8 mouse cellular contexts compared by ENCODE assay signal in the genomic region with DNA sequence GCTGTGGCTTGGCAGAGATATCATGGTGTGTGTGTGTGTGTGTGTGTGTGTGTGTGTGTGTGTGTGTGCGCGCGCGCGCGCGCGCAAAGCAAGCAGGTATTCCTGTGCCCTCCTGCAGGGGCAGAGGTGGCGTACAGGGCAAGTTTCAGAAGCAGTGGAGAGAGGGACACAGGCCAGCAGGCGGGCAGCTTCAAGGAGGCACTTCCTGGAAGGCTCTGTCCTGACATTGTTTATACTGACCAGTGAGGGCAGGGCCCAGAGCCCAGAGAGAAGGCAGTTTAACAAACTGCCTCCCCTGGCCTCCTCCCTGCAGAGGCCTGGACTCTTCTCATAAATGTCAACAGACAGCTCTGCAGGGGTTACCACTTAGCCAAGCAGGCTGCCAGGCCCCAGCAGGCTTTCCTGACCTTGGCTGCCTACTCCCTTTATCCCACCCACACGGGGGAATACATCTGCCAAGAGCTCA. TPM values are rescaled to one million over a fixed set of nuclear protein-coding genes. Genes with fewer than 3 reads are reported as not detected.
DNase-seq lines count a peak whose midpoint lies in the region; ATAC-seq and TF ChIP-seq lines count a peak whose summit lies in the region.

No protein-coding gene starts in this region.

- ATAC-seq in forebrain, postnatal 0 days = peak; percentile 43
- no peak for ATAC-seq in forebrain, embryonic 11.5 days (replicated peaks; ENCODE audit: low FRiP score)
- ATAC-seq in intestine, embryonic 14.5 days (replicated peaks; ENCODE audit: low FRiP score, low TSS enrichment, low read depth) = peak; percentile 66; the same call in 1 of the 2 replicates
- peak; percentile 45; the same call in 1 of the 2 replicates for ATAC-seq in liver, embryonic 15.5 days (ENCODE audit: insufficient read depth)

- H3K9ac ChIP-seq in forebrain, postnatal 0 days = no peak overlapping the region
- H3K9ac ChIP-seq in forebrain, embryonic 11.5 days (ENCODE audit: low read length) = no peak overlapping the region
- H3K9ac ChIP-seq in intestine, embryonic 14.5 days (ENCODE audit: low read length) = no peak overlapping the region
- H3K9ac ChIP-seq in liver, embryonic 15.5 days = no peak overlapping the region

- WGBS in forebrain, postnatal 0 days = 80% methylated on average over 11 of the region's 11 CpGs
- 75% methylated on average over 11 of the region's 11 CpGs for WGBS in forebrain, embryonic 11.5 days
- WGBS in intestine, embryonic 14.5 days = 30% methylated on average over 9 of the region's 11 CpGs
- 72% methylated on average over 11 of the region's 11 CpGs for WGBS in liver, embryonic 15.5 days (ENCODE audit: insufficient replicate concordance)

- H3K4me2 ChIP-seq in forebrain, postnatal 0 days (ENCODE audit: low read depth) = no peak overlapping the region
- no peak overlapping the region for H3K4me2 ChIP-seq in forebrain, embryonic 11.5 days (ENCODE audit: low read depth, low read length, severe bottlenecking)
- no peak overlapping the region for H3K4me2 ChIP-seq in intestine, embryonic 14.5 days (ENCODE audit: low read length)
- H3K4me2 ChIP-seq in liver, embryonic 15.5 days = no peak overlapping the region

- H3K27ac ChIP-seq in forebrain, postnatal 0 days (ENCODE audit: low read depth, low read length) = no peak overlapping the region
- no peak overlapping the region for H3K27ac ChIP-seq in forebrain, embryonic 11.5 days (ENCODE audit: low read depth, low read length)
- H3K27ac ChIP-seq in intestine, embryonic 14.5 days (ENCODE audit: low read depth) = peak overlapping the region; percentile 73
- no peak overlapping the region for H3K27ac ChIP-seq in liver, embryonic 15.5 days (replicated peaks)

- no peaks in the 10 kb centered on the region for H3K4me1 ChIP-seq in forebrain, postnatal 0 days (ENCODE audit: insufficient read depth)
- H3K4me1 ChIP-seq in forebrain, embryonic 11.5 days (replicated peaks; ENCODE audit: control insufficient read depth, insufficient read depth, low read length) = no peaks in the 10 kb centered on the region
- H3K4me1 ChIP-seq in intestine, embryonic 14.5 days (replicated peaks; ENCODE audit: control insufficient read depth, insufficient read depth, low read length) = peaks cover 23% of the 10 kb centered on the region
- H3K4me1 ChIP-seq in liver, embryonic 15.5 days (replicated peaks) = peaks cover 23% of the 10 kb centered on the region

- H3K36me3 ChIP-seq in forebrain, postnatal 0 days (ENCODE audit: insufficient read depth) = no peaks in the 10 kb centered on the region
- H3K36me3 ChIP-seq in forebrain, embryonic 11.5 days (ENCODE audit: control insufficient read depth, insufficient read depth, low read length) = no peaks in the 10 kb centered on the region
- peaks cover 18% of the 10 kb centered on the region; the same call in 1 of the 2 replicates for H3K36me3 ChIP-seq in intestine, embryonic 14.5 days (ENCODE audit: control insufficient read depth, insufficient read depth, low read length)
- no peaks in the 10 kb centered on the region for H3K36me3 ChIP-seq in liver, embryonic 15.5 days (replicated peaks)

- no peaks in the 10 kb centered on the region for H3K9me3 ChIP-seq in forebrain, postnatal 0 days (ENCODE audit: low read length)
- H3K9me3 ChIP-seq in forebrain, embryonic 11.5 days (ENCODE audit: control insufficient read depth, low read length) = no peaks in the 10 kb centered on the region
- no peaks in the 10 kb centered on the region for H3K9me3 ChIP-seq in intestine, embryonic 14.5 days (ENCODE audit: control insufficient read depth, low read length)
- no peaks in the 10 kb centered on the region for H3K9me3 ChIP-seq in liver, embryonic 15.5 days (replicated peaks)

- no peak for DNase-seq in forebrain, postnatal 0 days
- DNase-seq in forebrain, embryonic 11.5 days (ENCODE audit: low spot score) = no peak
- peak; percentile 56 for DNase-seq in 3T3-L1 (ENCODE audit: low read depth, low spot score)
- DNase-seq in cerebellum, postnatal 25 days = peak; percentile 48 to 63
- no peak for DNase-seq in intestine, embryonic 14.5 days (ENCODE audit: low spot score)
- no peak for DNase-seq in left cerebral cortex, postnatal 36 days (ENCODE audit: low spot score in 2 of 2)
- no peak for DNase-seq in frontal cortex, postnatal 36 days (ENCODE audit: low spot score in 2 of 2)

- no peak overlapping the region for H3K4me3 ChIP-seq in forebrain, postnatal 0 days (ENCODE audit: low read depth, low read length)
- H3K4me3 ChIP-seq in forebrain, embryonic 11.5 days (ENCODE audit: low read depth, low read length) = no peak overlapping the region
- no peak overlapping the region for H3K4me3 ChIP-seq in intestine, embryonic 14.5 days (ENCODE audit: low read depth, low read length)
- H3K4me3 ChIP-seq in liver, embryonic 15.5 days (replicated peaks) = no peak overlapping the region

- intact Hi-C loops in left cerebral cortex, postnatal 36 days (cut with DNase I) = no loop called here

- no peaks in the 10 kb centered on the region for H3K27me3 ChIP-seq in forebrain, postnatal 0 days (ENCODE audit: insufficient read depth, low read length)
- H3K27me3 ChIP-seq in forebrain, embryonic 11.5 days (ENCODE audit: control insufficient read depth, insufficient read depth, low read length) = no peaks in the 10 kb centered on the region
- H3K27me3 ChIP-seq in intestine, embryonic 14.5 days (replicated peaks; ENCODE audit: control insufficient read depth, insufficient read depth, low read length) = no peaks in the 10 kb centered on the region
- H3K27me3 ChIP-seq in liver, embryonic 15.5 days = no peaks in the 10 kb centered on the region

- 0 out of 2 replicates have a peak, but pooled peaks have one; percentile 4 for TF ChIP-seq CTCF in forebrain, postnatal 0 days (IDR thresholded peaks at IDR 0.05; ENCODE audit: low read depth)

RNA-seq across cellular contexts. Expression of gene Ppif, which starts 31.1 kb away (rescaled TPM):
- 33.3 and 39.7 TPM in 2 replicates for total RNA-seq in forebrain, postnatal 0 days (2014; rRNA removed)
- 35.0 and 35.3 TPM in 2 replicates for polyA plus RNA-seq in forebrain, postnatal 0 days (2015; fragmentation: Nextera tagmentation; extraction: Ambion mirVana)
- 34.8 and 38.4 TPM in 2 replicates for polyA plus RNA-seq in forebrain, embryonic 11.5 days (2014; fragmentation: Nextera tagmentation; extraction: Ambion mirVana)
- polyA plus RNA-seq in intestine, embryonic 14.5 days (2014; fragmentation: Nextera tagmentation; extraction: Ambion mirVana) = 71.2 and 71.4 TPM in 2 replicates
- polyA plus RNA-seq in liver, embryonic 15.5 days (2015; fragmentation: Nextera tagmentation; extraction: Ambion mirVana) = 26.4 and 26.8 TPM in 2 replicates
- total RNA-seq in left cerebral cortex, postnatal 36 days (2021) = 10 to 100 TPM; 21.2 to 25.0 TPM

RNA-seq across cellular contexts. Expression of gene Zcchc24, which starts 43.8 kb away (rescaled TPM):
- 25.4 and 28.7 TPM in 2 replicates for total RNA-seq in forebrain, postnatal 0 days (2014; rRNA removed)
- polyA plus RNA-seq in forebrain, postnatal 0 days (2015; fragmentation: Nextera tagmentation; extraction: Ambion mirVana) = 11.1 and 14.7 TPM in 2 replicates
- 12.8 and 15.2 TPM in 2 replicates for polyA plus RNA-seq in forebrain, embryonic 11.5 days (2014; fragmentation: Nextera tagmentation; extraction: Ambion mirVana)
- 32.8 and 33.6 TPM in 2 replicates for polyA plus RNA-seq in intestine, embryonic 14.5 days (2014; fragmentation: Nextera tagmentation; extraction: Ambion mirVana)
- 7.5 and 8.3 TPM in 2 replicates for polyA plus RNA-seq in liver, embryonic 15.5 days (2015; fragmentation: Nextera tagmentation; extraction: Ambion mirVana)
- 10 to 100 TPM; 49.1 to 49.7 TPM for total RNA-seq in left cerebral cortex, postnatal 36 days (2021)

Comparison
In these comparisons a context has a peak if more than half of its experiments do, and no peak if none do; other contexts are left out.
1. DNase-seq: peak in 3T3-L1 (single experiment) and cerebellum, postnatal 25 days (2 of 2); none in forebrain, postnatal 0 days (single experiment), forebrain, embryonic 11.5 days (single experiment), intestine, embryonic 14.5 days (single experiment), left cerebral cortex, postnatal 36 days (0 of 2) and frontal cortex, postnatal 36 days (0 of 2).